Mouse (Mus musculus) liver, adult 10 weeks (tissue): ENCODE measurements around the gene Nol4l. TPM values are rescaled to one million over a fixed set of nuclear protein-coding genes. Genes with fewer than 3 reads are reported as not detected.

ENCODE experiments used
- polyA plus RNA-seq: library from polyadenylated mRNA; stranded (reverse); fragments of 350-450 nt; fragmentation: Illumina TruSeq; extraction: RNeasy Lipid Tissue Mini Kit (QIAGEN cat#74804); gene quantifications from one replicate; pipeline ENCODE4 v1.2.3, GENCODE M21; 2014; ENCODE audit warnings: low read depth, low replicate concordance

The Nol4l gene
- 0.45 TPM for polyA plus RNA-seq

GRCm38 (mm10) chr2:153529931-153530766 lies at the start of gene Nol4l:
Nol4l (minus strand) TSS chr2:153529971.

GRCm38 (mm10) chr2:153492573-153493392 lies 37.0 kb downstream of the Nol4l start, which contains the start of gene 4930404H24Rik:
4930404H24Rik (plus strand) TSS chr2:153492790.

Other genes with a start within 250 kb of the Nol4l start
- 4.6 TPM for gene Kif3b, start 238.6 kb downstream of the Nol4l start, polyA plus RNA-seq
- gene Asxl1, start 184.1 kb downstream of the Nol4l start, polyA plus RNA-seq, result 6.9 TPM
- gene 4930404H24Rik, start 37.2 kb downstream of the Nol4l start, polyA plus RNA-seq, result not detected
- 7.6 TPM for gene Commd7, start 102.8 kb upstream of the Nol4l start, polyA plus RNA-seq
- 1.6 TPM for gene Dnmt3b, start 119.5 kb upstream of the Nol4l start, polyA plus RNA-seq
- not detected for gene Dnmt3c, start 166.7 kb upstream of the Nol4l start, polyA plus RNA-seq
- gene Mapre1, start 211.3 kb upstream of the Nol4l start, polyA plus RNA-seq, result 58.4 TPM
- gene Efcab8, start 250.0 kb upstream of the Nol4l start, polyA plus RNA-seq, result not detected